Mouse (Mus musculus) embryonic facial prominence, embryonic 14.5 days (tissue): ENCODE data around the gene Rnf207. TPM values are rescaled to one million over a fixed set of nuclear protein-coding genes. Genes with fewer than 3 reads are reported as not detected.

Experiments
- ATAC-seq: fragments of 200-750 bp; cut with Nextera tagmentation; 2 replicates; pipeline ENCODE4 v1.8.0; 2017; ENCODE audit warnings: low read depth, moderate number of reproducible peaks, moderate TSS enrichment
- DNase-seq: peaks from one replicate; pipeline ENCODE4 v3.0.0-alpha.2; 2015; ENCODE audit warnings: low spot score
- H3K27ac ChIP-seq: fragments of 300-500 bp; sonication (generic); replicated peaks from 2 replicates; pipeline ENCODE4 v1.5.1; 2014; ENCODE audit warnings: low read depth, mild to moderate bottlenecking, low read length, moderate library complexity
- H3K27me3 ChIP-seq: fragments of 300-500 bp; sonication (generic); replicated peaks from 2 replicates; pipeline ENCODE4 v1.6.1; 2014; ENCODE audit warnings: low read length; ENCODE audit not compliant: control insufficient read depth, insufficient read depth
- H3K36me3 ChIP-seq: fragments of 300-500 bp; sonication (generic); 2 replicates; pipeline ENCODE4 v1.6.1; 2014; ENCODE audit warnings: low read length, mixed read lengths; ENCODE audit not compliant: control insufficient read depth, insufficient read depth
- H3K4me1 ChIP-seq: fragments of 300-500 bp; sonication (generic); 2 replicates; pipeline ENCODE4 v1.6.1; 2014; ENCODE audit warnings: antibody characterized with exemption, low read length; ENCODE audit not compliant: control insufficient read depth, insufficient read depth
- H3K4me2 ChIP-seq: fragments of 300-500 bp; sonication (generic); 2 replicates; pipeline ENCODE4 v1.6.1; 2014; ENCODE audit warnings: low read depth, mild to moderate bottlenecking, low read length, moderate library complexity, mixed read lengths
- H3K4me3 ChIP-seq: fragments of 300-500 bp; sonication (generic); 2 replicates; pipeline ENCODE4 v1.5.1; 2014; ENCODE audit warnings: low read depth, mild to moderate bottlenecking, low read length
- H3K9ac ChIP-seq: fragments of 300-500 bp; sonication (generic); 2 replicates; pipeline ENCODE4 v1.6.1; 2014; ENCODE audit warnings: low read depth, mild to moderate bottlenecking, low read length, moderate library complexity, mixed read lengths
- H3K9me3 ChIP-seq: fragments of 300-500 bp; sonication (generic); 2 replicates; pipeline ENCODE4 v1.6.1; 2016; ENCODE audit warnings: low read length; ENCODE audit not compliant: control insufficient read depth
- WGBS: fragments of 180-500 bp; shearing (Covaris S2); extraction: QIAGEN DNeasy Blood & Tissue Kit; methylation state at CpG from one replicate; pipeline ENCODE4 v1.1.7; 2014; 5-methylcytosine and 5-hydroxymethylcytosine counted together
- polyA plus RNA-seq: library from polyadenylated mRNA; unstranded; fragments of >200 nt; fragmentation: Nextera tagmentation; extraction: Ambion mirVana; gene quantifications from 2 replicates; pipeline ENCODE4 v1.2.1, GENCODE M21; 2014

Rnf207 gene
- polyA plus RNA-seq, 1 experiment from 2014 or later: 0.84 TPM

GRCm38 (mm10) chr4:152262187-152262586 lies 56.6 kb downstream of the Rnf207 start:
- ATAC-seq: no peak
- H3K27me3 ChIP-seq: no peaks in the 10 kb centered on the region
- no peak for DNase-seq
- peaks cover 18% of the 10 kb centered on the region; the same call in 1 of the 2 replicates for H3K4me1 ChIP-seq
- H3K9me3 ChIP-seq: no peaks in the 10 kb centered on the region
- no peak overlapping the region for H3K4me3 ChIP-seq
- no peak overlapping the region for H3K27ac ChIP-seq
- no peaks in the 10 kb centered on the region for H3K36me3 ChIP-seq
- H3K9ac ChIP-seq: no peak overlapping the region
- 54% methylated on average over 9 of the region's 9 CpGs for WGBS
- H3K4me2 ChIP-seq: no peak overlapping the region

DNA sequence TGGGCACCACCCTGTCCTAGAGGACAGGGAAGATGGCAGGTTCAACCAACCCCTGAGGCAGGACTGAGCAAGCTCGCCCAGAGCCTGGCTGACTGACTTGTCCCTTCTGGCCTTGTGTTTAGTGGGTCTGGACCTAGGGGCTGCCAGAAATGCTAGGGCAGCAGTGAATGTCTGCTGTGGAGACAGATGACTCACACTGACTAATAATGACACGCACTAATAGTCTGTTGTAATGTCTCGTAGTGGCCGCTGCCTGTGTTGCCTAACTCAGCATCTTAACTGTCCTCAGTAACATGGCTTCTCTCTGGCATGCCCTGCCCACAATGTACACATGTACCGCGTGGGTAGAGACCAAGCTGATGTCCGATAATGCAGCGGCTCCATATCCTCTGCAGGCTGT lies 58.3 kb downstream of the Rnf207 start:
- 95% methylated on average over 8 of the region's 8 CpGs for WGBS
- Histone ChIP-seq H3K4me2 (no peak overlapping the region), H3K27ac (no peak overlapping the region), H3K9me3 (no peaks in the 10 kb centered on the region), H3K4me1 (peaks cover 23% of the 10 kb centered on the region; the same call in 1 of the 2 replicates), H3K36me3 (no peaks in the 10 kb centered on the region), H3K9ac (no peak overlapping the region), H3K27me3 (no peaks in the 10 kb centered on the region), H3K4me3 (no peak overlapping the region)
- DNase-seq (no peak), ATAC-seq (no peak)

GRCm38 (mm10) chr4:152257070-152257469 lies 61.7 kb downstream of the Rnf207 start:
- WGBS: 44% methylated on average over 6 of the region's 6 CpGs
- Histone ChIP-seq H3K27me3 (no peaks in the 10 kb centered on the region), H3K9me3 (no peaks in the 10 kb centered on the region), H3K27ac (no peak overlapping the region), H3K4me3 (no peak overlapping the region), H3K9ac (peak overlapping the region; percentile 25; the same call in 1 of the 2 replicates), H3K36me3 (no peaks in the 10 kb centered on the region), H3K4me1 (0 out of 2 replicates have a peak, but pooled peaks cover 5% of the 10 kb centered on the region), H3K4me2 (no peak overlapping the region)
- ATAC-seq (no peak), DNase-seq (peak; percentile 48)

Other genes starting within 250 kb of the Rnf207 start
- 12.0 and 13.4 TPM in 2 replicates for gene Plekhg5, start 246.5 kb downstream of the Rnf207 start, polyA plus RNA-seq
- 0.65 and 1.4 TPM in 2 replicates for gene Tnfrsf25, start 203.1 kb downstream of the Rnf207 start, polyA plus RNA-seq
- gene Espn, start 166.6 kb downstream of the Rnf207 start, polyA plus RNA-seq: 4.2 and 4.4 TPM in 2 replicates
- 0.25 and 0.43 TPM in 2 replicates for gene Hes2, start 160.1 kb downstream of the Rnf207 start, polyA plus RNA-seq
- gene Acot7, start 140.9 kb downstream of the Rnf207 start, polyA plus RNA-seq: 70.1 and 71.8 TPM in 2 replicates
- 36.7 and 40.7 TPM in 2 replicates for gene Gpr153, start 44.8 kb downstream of the Rnf207 start, polyA plus RNA-seq
- gene Hes3, start 27.3 kb downstream of the Rnf207 start, polyA plus RNA-seq: not detected in 2 replicates
- gene Icmt, start 21.8 kb downstream of the Rnf207 start, polyA plus RNA-seq: 25.1 and 26.9 TPM in 2 replicates
- gene Rpl22, start 6.7 kb upstream of the Rnf207 start, polyA plus RNA-seq: 395 and 470 TPM in 2 replicates
- gene Chd5, start 19.7 kb upstream of the Rnf207 start, polyA plus RNA-seq: 1.4 and 2.0 TPM in 2 replicates
- gene Nphp4, start 157.7 kb upstream of the Rnf207 start, polyA plus RNA-seq: 3.4 and 4.5 TPM in 2 replicates
- 9.2 and 12.1 TPM in 2 replicates for gene Kcnab2, start 158.9 kb upstream of the Rnf207 start, polyA plus RNA-seq